Mouse (Mus musculus) myocyte (in vitro differentiated cells): ENCODE results near the gene Chst4. TPM values are rescaled to one million over a fixed set of nuclear protein-coding genes. Genes with fewer than 3 reads are reported as not detected.
"Not testable (repeated sequence)": the region's sequence is repeated elsewhere in the genome, so short reads cannot be mapped to it uniquely, and the experiment has no call there.

Source experiments
- H3K27me3 ChIP-seq: one replicate; pipeline ENCODE4 v1.6.1; 2011; ENCODE audit not compliant: control insufficient read depth, insufficient read depth, insufficient read length
- H3K36me3 ChIP-seq: one replicate; pipeline ENCODE4 v1.6.1; 2011; ENCODE audit not compliant: control insufficient read depth, insufficient read depth
- H3K4me2 ChIP-seq: one replicate; pipeline ENCODE4 v1.6.1; 2011; ENCODE audit warnings: low read depth, control low read depth
- H3K4me3 ChIP-seq: one replicate; pipeline ENCODE4 v1.5.1; 2011; ENCODE audit warnings: mild to moderate bottlenecking, control low read depth, moderate library complexity
- H3K79me2 ChIP-seq: one replicate; pipeline ENCODE4 v1.6.1; 2011; ENCODE audit not compliant: control insufficient read depth, insufficient read depth
- H3ac ChIP-seq: one replicate; pipeline ENCODE4 v1.6.1; 2011; ENCODE audit not compliant: control insufficient read depth, insufficient read length
- CEBPB ChIP-seq: IDR thresholded peaks from 2 replicates; pipeline ENCODE4 v1.6.1; 2011; ENCODE audit warnings: mild to moderate bottlenecking, moderate library complexity; ENCODE audit not compliant: poor library complexity, insufficient read depth, severe bottlenecking
- E2F4 ChIP-seq: IDR thresholded peaks from one replicate; pipeline ENCODE4 v1.6.1; 2011; ENCODE audit warnings: mild to moderate bottlenecking, control low read depth, moderate library complexity; ENCODE audit not compliant: insufficient read depth
- MAX ChIP-seq: IDR thresholded peaks from one replicate; pipeline ENCODE4 v1.6.1; 2011; ENCODE audit warnings: low read depth, mild to moderate bottlenecking, control low read depth
- MYOD1 ChIP-seq, 3 experiments: IDR thresholded peaks; one replicate each; pipeline ENCODE4 v1.6.1; 2011; ENCODE audit warnings: control low read depth in 2 of 3, low read depth in 2 of 3, mild to moderate bottlenecking in 2 of 3, moderate library complexity in 1 of 3; ENCODE audit not compliant: insufficient read length in 2 of 3, control insufficient read depth in 1 of 3
- MYOG ChIP-seq, 3 experiments: IDR thresholded peaks; one replicate each; pipeline ENCODE4 v1.6.1; 2011; ENCODE audit warnings: control low read depth in 2 of 3, low read depth in 2 of 3, mild to moderate bottlenecking in 2 of 3; ENCODE audit not compliant: insufficient read length in 2 of 3, control insufficient read depth in 1 of 3, insufficient read depth in 1 of 3
- POLR2A ChIP-seq: IDR thresholded peaks from one replicate; pipeline ENCODE4 v1.6.1; 2011; ENCODE audit warnings: low read depth, mild to moderate bottlenecking, control low read depth, moderate library complexity; ENCODE audit not compliant: insufficient read length
- POLR2AphosphoS2 ChIP-seq: IDR thresholded peaks from one replicate; pipeline ENCODE4 v1.6.1; 2011; ENCODE audit warnings: low read depth, control low read depth; ENCODE audit not compliant: insufficient read length
- REST ChIP-seq: IDR thresholded peaks from one replicate; pipeline ENCODE4 v1.6.1; 2011; ENCODE audit warnings: mild to moderate bottlenecking, control low read depth, moderate library complexity; ENCODE audit not compliant: insufficient read depth, insufficient read length
- SRF ChIP-seq: IDR thresholded peaks from one replicate; pipeline ENCODE4 v1.6.1; 2011; ENCODE audit warnings: low read depth; ENCODE audit not compliant: control insufficient read depth, insufficient read length
- TCF12 ChIP-seq: IDR thresholded peaks from one replicate; pipeline ENCODE4 v1.6.1; 2011; ENCODE audit warnings: mild to moderate bottlenecking, control low read depth; ENCODE audit not compliant: poor library complexity, insufficient read depth, severe bottlenecking
- TCF3 ChIP-seq: IDR thresholded peaks from one replicate; pipeline ENCODE4 v1.6.1; 2011; ENCODE audit warnings: low read depth, control low read depth; ENCODE audit not compliant: insufficient read length
- USF1 ChIP-seq: IDR thresholded peaks from one replicate; pipeline ENCODE4 v1.6.1; 2011; ENCODE audit warnings: low read depth, mild to moderate bottlenecking, control low read depth, moderate library complexity
- polyA plus RNA-seq: library from polyadenylated mRNA; unstranded; fragments of >200 nt; fragmentation: generic; extraction: Trizol; gene quantifications from one replicate; pipeline ENCODE4 v1.2.1, GENCODE M21; 2012; ENCODE audit warnings: missing spikeins

The Chst4 gene
- polyA plus RNA-seq, 1 experiment = not detected

DNA sequence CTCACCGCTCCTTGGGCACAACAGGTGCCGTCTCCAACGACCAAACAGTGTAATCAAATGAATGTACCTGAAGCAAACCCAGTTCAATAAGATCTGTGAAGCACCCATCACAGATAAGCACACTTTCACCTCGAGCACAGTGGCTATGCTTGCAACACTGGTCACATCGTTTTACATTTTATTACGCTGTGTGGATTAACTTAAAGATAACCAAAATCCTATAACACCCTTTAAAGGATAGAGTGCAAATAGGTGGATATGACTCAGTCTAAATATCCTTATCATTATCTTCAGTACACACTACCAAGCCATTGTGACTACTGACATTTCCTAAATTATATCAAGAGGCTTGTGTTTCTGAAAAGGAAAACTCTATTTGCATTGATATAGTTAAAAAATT is 11.7 kb upstream of the Chst4 start:
- H3K4me3 ChIP-seq = no peak overlapping the region
- H3K79me2 ChIP-seq = no peaks in the 10 kb centered on the region
- H3K4me2 ChIP-seq = no peak overlapping the region
- H3ac ChIP-seq = no peak overlapping the region
- no peak for TF ChIP-seq POLR2A
- TF ChIP-seq TCF12 = no peak
- no peak for TF ChIP-seq MAX
- TF ChIP-seq SRF = no peak
- TF ChIP-seq POLR2AphosphoS2 = no peak
- TF ChIP-seq MYOG (IDR thresholded peaks at IDR 0.05; ENCODE audit: control insufficient read depth in 1 of 3, insufficient read depth in 1 of 3, insufficient read length in 2 of 3, low read depth in 2 of 3) = no peak
- no peak for TF ChIP-seq E2F4
- no peak for TF ChIP-seq USF1
- TF ChIP-seq TCF3 = no peak
- no peak for TF ChIP-seq REST
- no peak for TF ChIP-seq CEBPB
- H3K36me3 ChIP-seq = no peaks in the 10 kb centered on the region
- H3K27me3 ChIP-seq = peaks cover 15% of the 10 kb centered on the region

DNA sequence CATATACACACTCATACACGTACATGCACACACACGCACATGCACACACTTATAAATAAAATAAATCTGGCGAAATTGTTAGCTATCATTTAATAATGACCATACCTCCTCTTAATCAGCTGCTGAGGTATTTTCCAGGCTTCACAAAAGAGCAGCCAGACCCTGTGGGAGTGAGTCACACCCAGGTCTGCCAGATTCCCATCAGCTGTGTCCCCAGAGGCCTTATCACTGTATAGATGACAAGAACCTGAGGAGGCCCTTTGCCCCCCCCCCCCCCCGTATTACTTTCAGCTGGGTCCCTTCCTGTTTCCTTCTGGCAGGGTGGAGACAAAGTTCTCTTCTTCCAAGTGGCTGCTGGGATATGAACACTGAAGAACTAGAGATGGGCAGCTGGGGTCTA is 969 bp upstream of the Chst4 start:
- no peak overlapping the region for H3ac ChIP-seq
- no peak overlapping the region for H3K4me2 ChIP-seq
- TF ChIP-seq MAX (no peak), CEBPB (no peak)
- H3K27me3 ChIP-seq = peaks cover 9% of the 10 kb centered on the region
- no peak overlapping the region for H3K4me3 ChIP-seq
- no peaks in the 10 kb centered on the region for H3K79me2 ChIP-seq
- no peaks in the 10 kb centered on the region for H3K36me3 ChIP-seq

DNA sequence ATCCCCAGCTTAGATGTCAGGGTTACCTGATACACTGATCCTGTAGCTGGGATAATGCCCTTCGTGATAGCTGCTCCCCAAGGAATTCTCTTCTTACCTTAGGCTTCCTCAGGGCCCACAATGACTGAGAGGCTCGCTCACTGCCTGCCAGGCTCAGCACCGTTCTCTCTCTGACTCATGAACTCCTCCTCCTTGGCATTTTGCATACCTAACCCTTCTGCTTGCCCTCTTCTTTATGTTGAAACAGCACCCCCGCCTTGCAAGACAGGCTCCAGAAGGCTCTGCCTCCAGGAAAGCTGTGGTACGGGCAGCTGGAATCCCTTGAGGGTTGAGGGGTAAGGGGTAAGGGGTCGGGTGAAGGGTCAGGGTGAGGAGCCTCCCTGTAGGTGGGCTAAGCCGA is 324 bp downstream of the Chst4 start:
- Histone ChIP-seq H3K36me3 (no peaks in the 10 kb centered on the region), H3K79me2 (no peaks in the 10 kb centered on the region), H3K4me2 (no peak overlapping the region), H3K4me3 (no peak overlapping the region), H3K27me3 (peaks cover 22% of the 10 kb centered on the region), H3ac (no peak overlapping the region)
- TF ChIP-seq MYOG (IDR thresholded peaks at IDR 0.05; ENCODE audit: control insufficient read depth in 1 of 3, insufficient read depth in 1 of 3, insufficient read length in 2 of 3, low read depth in 2 of 3) = no peak
- no peak for TF ChIP-seq USF1
- TF ChIP-seq TCF3 = no peak
- TF ChIP-seq TCF12 = no peak
- TF ChIP-seq SRF = no peak
- no peak for TF ChIP-seq REST
- TF ChIP-seq E2F4 = no peak
- TF ChIP-seq POLR2A = no peak
- TF ChIP-seq MYOD1 (IDR thresholded peaks at IDR 0.05; ENCODE audit: control insufficient read depth in 1 of 3, insufficient read length in 2 of 3, low read depth in 2 of 3) = no peak
- no peak for TF ChIP-seq CEBPB
- no peak for TF ChIP-seq POLR2AphosphoS2
- no peak for TF ChIP-seq MAX

DNA sequence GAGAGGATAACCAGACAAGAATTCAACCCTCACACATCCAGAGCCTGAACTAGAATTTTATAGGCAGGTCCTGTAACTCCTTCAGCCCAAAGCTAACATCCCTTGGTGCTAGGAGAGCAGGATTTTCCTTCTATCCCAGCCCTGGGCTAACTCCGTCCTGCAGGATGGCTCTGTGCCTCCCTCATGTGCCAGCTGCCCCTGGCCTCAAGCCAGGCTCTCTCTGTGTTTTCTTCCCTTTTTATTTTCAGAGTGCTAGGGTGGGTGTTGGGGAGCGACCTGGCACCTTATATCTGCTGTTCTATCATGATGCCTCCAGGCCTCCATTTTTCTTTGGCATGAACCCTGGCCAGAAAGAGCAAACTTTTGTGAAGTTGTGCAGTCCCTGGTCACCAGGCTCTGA is 3.4 kb downstream of the Chst4 start:
- H3K4me3 ChIP-seq = no peak overlapping the region

DNA sequence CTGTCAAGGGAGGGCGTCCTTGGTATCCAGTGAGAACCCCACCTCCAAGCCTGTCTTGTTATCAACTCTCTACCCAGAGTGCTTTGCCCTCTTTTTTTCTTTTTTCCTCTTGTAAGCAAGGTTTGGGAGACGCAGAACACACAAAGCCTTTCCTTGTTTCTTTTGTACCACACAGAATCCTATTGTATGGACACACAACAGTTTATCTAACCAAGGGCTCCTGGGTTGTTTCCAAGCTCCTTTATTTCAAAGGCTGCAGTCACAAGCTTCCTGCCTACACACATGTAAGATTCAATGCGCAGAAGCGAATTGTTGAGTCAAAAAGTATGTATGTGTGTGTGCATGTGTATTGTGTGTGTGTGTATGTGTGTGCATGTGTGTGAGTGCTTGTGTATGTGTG is 5.2 kb downstream of the Chst4 start:
- Histone ChIP-seq H3ac (no peak overlapping the region), H3K79me2 (no peaks in the 10 kb centered on the region), H3K4me2 (no peak overlapping the region), H3K27me3 (peaks cover 32% of the 10 kb centered on the region), H3K4me3 (no peak overlapping the region), H3K36me3 (no peaks in the 10 kb centered on the region)
- TF ChIP-seq CEBPB (no peak), REST (no peak), USF1 (no peak), TCF3 (no peak), POLR2A (no peak), POLR2AphosphoS2 (no peak)

More for the DNA sequence above, 3.4 kb downstream of the Chst4 start:
- no peak overlapping the region for H3ac ChIP-seq
- no peak for TF ChIP-seq CEBPB
- no peak for TF ChIP-seq TCF12
- TF ChIP-seq E2F4 = no peak
- TF ChIP-seq TCF3 = no peak
- TF ChIP-seq MYOD1 (IDR thresholded peaks at IDR 0.05; ENCODE audit: control insufficient read depth in 1 of 3, insufficient read length in 2 of 3, low read depth in 2 of 3) = no peak
- no peak for TF ChIP-seq USF1
- no peak for TF ChIP-seq REST
- no peaks in the 10 kb centered on the region for H3K79me2 ChIP-seq
- H3K4me2 ChIP-seq = no peak overlapping the region
- H3K27me3 ChIP-seq = peaks cover 22% of the 10 kb centered on the region
- no peaks in the 10 kb centered on the region for H3K36me3 ChIP-seq

DNA sequence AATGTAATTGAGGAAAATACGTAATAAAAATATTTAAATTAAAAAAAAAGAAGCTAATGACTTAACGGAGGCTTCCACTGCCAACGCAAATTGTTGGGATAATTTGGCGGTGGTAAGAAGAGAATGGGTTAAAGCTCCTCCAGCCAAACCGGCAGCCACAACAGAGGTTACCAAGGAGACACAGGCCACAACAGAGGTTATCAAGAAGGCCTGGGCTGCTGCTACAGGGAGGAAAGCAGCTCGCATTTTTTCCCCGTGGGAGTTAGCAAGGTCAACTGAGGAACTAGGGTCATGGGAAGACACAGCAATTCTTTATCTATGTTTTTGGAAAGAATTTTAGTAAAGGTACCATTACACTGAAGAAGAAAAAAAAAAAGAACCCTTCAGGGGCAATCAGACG is 5.8 kb downstream of the Chst4 start:
- not testable (repeated sequence) for H3K4me2 ChIP-seq, H3K4me3 ChIP-seq, H3K79me2 ChIP-seq, H3K36me3 ChIP-seq, H3ac ChIP-seq
- H3K27me3 ChIP-seq = peaks cover 35% of the 10 kb centered on the region
